Mouse (Mus musculus): ENCODE measurements at regions not wholly inside any gene's neighbourhood (a gene's known extent, or its start where the extent isn't known, plus 50 kb on each side); places are given as distances from the start of the nearest gene placed in this dataset.

DNA sequence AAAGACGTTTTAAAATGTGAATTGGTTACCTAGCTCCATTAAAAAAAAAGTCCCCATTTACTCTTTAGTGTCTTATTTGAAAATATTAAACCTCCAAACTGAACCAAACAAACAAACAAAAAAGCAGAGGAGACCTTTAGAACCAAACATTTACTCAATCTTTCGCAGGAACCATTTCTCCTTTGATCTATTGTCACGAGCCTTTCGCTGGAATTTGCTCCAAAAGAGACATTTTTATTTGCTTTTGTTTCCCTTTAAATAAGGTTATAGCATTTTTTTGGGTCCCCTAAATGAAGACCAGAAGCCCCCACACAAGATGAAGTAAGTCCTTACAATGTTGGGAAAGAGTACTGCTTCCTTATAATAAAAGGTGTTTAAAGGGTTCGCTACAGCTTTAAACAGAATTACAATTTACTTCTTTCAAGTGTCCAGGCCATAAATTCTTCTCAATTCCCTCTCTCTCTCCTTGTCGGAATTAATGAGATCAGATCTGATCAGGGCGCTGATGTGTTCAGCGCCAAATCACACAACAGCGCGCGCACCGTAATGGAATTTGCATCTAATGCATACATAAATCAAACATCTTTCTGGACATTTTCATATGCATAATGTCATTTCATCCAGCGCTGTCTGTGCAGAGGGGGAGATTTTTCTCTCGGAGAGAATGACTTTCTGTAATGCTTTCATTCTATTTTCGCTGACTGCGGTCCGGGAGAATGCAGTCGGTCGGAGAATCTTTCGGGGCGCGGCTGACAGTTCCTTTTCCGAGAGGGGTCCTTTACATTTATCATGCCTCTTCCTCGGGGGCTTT, 469.2 kb downstream of the Vrk1 start:
- no peak for DNase-seq (ENCODE audit: low spot score in 2 of 2)

DNA sequence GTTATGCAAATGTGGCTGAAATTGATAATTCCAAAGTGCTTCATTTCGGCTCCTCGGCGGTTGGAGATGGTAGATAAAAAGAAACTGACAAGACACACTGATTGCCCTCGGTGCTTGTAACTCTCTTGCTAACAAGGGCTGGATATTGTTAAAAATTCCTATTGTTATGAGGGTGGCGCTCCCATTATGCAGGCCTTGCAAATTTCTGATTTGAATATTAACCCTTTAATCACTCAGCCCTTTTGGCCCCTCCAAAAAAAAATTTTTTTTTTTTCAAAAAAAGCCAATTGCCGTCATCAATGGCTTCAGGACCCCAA, 469.8 kb downstream of the Vrk1 start:
- DNase-seq (ENCODE audit: low spot score in 2 of 2) = no peak

- no peak for DNase-seq (ENCODE audit: low spot score in 2 of 2)
These were observed 470.4 kb downstream of the Vrk1 start for GRCm38 (mm10) chr12:106480281-106481060.

DNA sequence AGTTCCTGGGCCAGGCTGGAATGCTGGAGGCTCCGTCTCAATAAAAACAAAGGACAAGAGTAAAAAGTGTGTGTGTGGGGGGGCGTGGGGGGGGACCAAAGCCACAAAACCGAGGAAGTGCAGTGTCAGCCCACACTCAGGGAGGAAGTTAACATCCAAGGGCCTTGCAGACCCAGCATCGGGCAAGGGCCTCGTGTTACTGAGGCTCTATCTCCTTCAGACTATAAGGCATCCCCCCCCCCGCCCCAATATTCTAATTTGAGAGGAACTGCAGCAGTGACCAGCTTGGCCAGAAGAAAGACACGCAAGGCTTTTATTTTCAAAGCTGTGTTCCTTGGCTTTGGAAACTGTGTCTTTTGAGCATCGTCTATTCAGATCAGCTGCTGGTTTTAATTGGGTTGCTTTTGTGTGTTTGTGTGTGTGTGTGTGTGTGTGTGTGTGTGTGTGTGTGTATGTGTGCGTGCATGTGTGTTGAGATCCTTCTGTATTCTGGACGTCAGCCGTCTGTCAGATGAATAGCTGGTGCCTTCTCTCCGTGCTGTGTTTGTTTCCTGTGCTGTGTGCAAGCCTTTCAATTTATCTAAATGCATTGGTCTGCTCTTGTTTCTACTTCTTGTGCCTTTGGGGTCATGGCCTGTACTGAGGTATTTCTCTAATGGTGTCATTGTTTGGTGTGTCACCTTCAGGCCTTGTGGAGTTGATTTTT, 491.7 kb downstream of the Vrk1 start:
- DNase-seq (ENCODE audit: low spot score in 2 of 2) = no peak

GRCm38 (mm10) chr12:106504285-106504684, 494.3 kb downstream of the Vrk1 start:
- no peak for DNase-seq (ENCODE audit: low spot score in 2 of 2)

GRCm38 (mm10) chr12:106514057-106514456, 504.0 kb downstream of the Vrk1 start:
- no peak for DNase-seq (ENCODE audit: low spot score in 2 of 2)

GRCm38 (mm10) chr12:106515257-106515788, 505.3 kb downstream of the Vrk1 start:
- no peak for DNase-seq (ENCODE audit: low spot score in 2 of 2)

GRCm38 (mm10) chr12:106519141-106519540, 509.1 kb downstream of the Vrk1 start:
- DNase-seq (ENCODE audit: low spot score in 2 of 2) = no peak

DNA sequence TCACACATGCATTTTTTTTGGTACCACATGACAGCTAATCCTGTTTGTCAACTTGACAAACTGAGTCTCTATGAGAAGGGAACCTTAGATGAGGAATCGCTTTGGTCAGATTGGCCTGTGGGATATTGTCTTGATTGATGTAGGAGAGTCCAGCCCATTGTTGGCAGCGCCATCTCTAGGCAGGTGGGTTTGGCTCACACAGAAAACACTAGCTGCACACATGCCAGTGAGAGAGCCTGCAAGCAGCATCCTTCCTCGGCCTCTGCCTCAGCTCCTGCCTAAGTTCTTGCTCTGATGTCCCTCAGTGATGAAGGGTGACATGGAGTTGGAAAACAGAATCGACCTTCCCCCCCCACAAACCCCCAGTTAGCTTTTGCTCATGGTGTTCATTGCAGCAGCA, 514.4 kb downstream of the Vrk1 start:
- DNase-seq (ENCODE audit: low spot score in 2 of 2) = no peak

- DNase-seq (ENCODE audit: low spot score in 2 of 2) = no peak
These were observed 517.1 kb downstream of the Vrk1 start for GRCm38 (mm10) chr12:106527116-106527515.

- no peak for DNase-seq (ENCODE audit: low spot score in 2 of 2)
These were observed 517.8 kb downstream of the Vrk1 start for GRCm38 (mm10) chr12:106527699-106528434.

DNA sequence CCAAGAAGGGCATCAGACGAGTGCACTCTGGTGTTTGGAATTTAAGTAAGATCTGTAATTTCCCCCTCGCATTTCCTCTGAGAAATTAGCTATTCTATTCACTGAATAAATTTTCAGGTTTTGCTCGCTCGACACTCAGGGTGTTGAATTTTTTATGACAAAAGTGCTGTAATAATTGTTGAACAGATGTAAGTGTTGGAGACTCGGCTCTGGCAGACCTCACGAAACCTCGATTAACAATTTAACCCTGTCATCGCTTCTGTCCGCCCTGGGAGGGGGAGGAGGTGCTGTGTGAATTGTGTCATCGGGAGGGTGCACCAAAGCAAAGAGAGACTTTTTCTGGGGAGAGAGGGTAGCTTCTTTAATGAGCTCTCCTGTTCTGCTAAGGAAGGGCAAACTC, 518.5 kb downstream of the Vrk1 start:
- DNase-seq (ENCODE audit: low spot score in 2 of 2) = no peak

DNA sequence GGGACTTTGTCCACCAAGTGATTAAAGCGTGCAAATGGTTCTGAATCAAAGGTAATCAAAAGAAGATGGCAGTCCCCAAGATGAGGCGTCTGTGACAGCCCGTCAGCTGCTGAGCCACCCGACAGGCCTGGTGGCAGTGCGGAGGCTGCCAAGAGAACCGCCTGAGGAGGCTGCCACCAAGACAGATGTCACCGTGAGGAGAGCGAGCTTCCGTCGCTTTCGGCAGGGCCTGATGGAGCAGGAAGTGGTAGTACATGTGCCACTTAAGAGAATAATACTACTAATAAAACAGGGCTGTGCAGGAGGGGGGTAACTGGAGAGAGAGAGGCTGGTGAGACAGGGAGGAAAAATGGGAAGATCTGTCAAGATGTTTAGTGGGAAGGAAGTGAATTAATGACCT, 519.1 kb downstream of the Vrk1 start:
- no peak for DNase-seq (ENCODE audit: low spot score in 2 of 2)

GRCm38 (mm10) chr12:106535086-106535485, 525.1 kb downstream of the Vrk1 start:
- DNase-seq (ENCODE audit: low spot score in 2 of 2) = no peak

DNA sequence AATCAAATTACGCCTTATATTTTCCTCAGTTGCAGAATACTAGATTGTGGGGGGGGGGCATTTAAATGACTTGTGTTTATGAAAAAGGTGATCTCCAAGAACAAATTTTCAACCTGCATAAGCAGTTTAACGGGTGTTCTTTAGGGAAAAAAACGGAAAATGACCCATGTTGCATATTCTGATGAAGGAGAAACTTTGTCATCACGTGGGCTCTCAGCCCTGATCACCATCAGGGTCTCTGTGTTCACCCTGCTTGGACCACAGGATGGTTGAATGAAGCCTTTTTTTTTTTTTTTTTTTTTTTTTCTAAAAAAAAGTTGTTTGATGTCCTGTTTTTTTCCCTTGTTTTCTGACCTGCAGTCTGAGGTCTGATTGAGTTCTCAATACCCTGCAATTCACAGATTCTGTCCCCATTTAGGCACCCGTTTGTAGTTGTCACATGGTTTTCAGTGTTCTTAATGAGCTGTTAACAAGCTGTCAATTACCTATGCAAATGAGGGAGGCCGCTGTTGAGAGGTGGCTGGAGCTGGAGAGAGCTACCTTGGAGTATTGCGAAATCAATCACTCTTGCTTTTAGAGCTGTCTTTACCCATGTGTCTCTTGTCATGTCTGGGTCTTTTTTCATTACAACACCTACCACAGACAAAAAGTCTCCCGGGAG, 525.7 kb downstream of the Vrk1 start:
- DNase-seq (ENCODE audit: low spot score in 2 of 2) = no peak

- no peak for DNase-seq (ENCODE audit: low spot score in 2 of 2)
These were observed 526.2 kb downstream of the Vrk1 start for GRCm38 (mm10) chr12:106536289-106536636.

DNA sequence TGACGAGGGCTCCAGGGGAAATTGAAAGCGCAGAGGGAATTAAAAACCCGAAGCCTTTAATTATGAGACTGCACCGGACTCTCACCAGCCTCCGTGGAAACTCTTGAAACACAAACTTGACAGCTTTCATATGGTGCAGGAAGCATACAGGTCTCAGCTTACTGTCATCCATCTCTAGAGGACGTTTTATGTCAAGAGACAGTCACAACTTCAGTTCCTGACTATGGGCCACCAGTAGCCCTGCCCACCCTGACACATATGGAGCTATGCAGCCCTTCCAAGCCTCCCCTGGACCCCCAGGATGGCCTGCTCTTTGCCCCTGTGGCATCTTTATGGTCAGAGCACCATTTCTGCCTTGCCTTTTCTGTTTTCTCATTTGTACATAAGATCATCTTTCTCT, 530.0 kb downstream of the Vrk1 start:
- no peak for DNase-seq (ENCODE audit: low spot score in 2 of 2)

- DNase-seq (ENCODE audit: low spot score in 2 of 2) = no peak
These were observed 549.5 kb downstream of the Vrk1 start for GRCm38 (mm10) chr12:106559566-106559965.

DNA sequence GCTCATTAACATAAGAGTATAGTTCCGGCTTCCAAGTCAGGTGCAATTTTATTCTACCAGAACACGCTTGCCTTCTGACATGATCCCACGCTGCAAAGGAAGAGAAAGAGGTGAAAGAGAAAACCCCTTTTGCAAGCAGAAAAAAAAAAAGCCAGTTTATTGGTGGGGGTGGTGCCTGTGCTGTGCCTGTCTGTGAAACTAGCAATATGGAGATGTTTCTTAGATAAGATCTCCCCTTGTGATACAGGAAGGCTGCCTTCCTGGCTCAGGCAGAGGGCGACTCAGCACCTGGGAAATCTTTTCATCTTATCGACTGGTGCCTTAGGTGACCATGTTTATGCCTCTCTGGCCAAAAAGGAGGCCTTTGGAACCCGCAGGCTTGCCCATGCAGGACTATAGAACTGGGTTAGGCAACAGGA, 555.2 kb downstream of the Vrk1 start:
- DNase-seq (ENCODE audit: low spot score in 2 of 2) = no peak

- DNase-seq (ENCODE audit: low spot score in 2 of 2) = no peak
These were observed 556.3 kb downstream of the Vrk1 start for GRCm38 (mm10) chr12:106566361-106566760.

DNA sequence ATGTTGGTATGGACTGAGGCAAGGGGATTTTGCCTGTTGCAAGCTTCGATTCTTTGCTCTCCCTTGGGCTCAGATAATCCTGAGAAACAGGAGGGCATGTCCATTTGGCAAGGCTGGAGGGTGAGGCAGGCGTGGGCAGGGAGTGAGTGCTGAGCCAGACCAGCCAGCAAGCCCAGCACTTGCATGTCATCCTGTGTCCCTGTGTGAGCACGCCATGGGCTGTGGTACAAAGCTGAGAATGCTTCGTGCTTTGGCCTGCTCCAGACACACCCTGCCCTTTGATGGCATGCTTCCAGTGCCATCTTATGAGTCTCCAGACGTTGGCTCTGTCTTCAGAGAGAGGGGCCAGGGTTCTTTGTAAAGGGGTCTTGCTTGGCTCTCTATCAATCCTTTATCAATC, 557.1 kb downstream of the Vrk1 start:
- DNase-seq (ENCODE audit: low spot score in 2 of 2) = no peak

Data from frontal cortex, postnatal 10 days (tissue).